Mouse (Mus musculus) limb, embryonic 12.5 days (tissue): Measurements from ENCODE around the gene Ydjc. TPM values are rescaled to one million over a fixed set of nuclear protein-coding genes. Genes with fewer than 3 reads are reported as not detected.

Source experiments
- ATAC-seq: fragments of 200-750 bp; cut with Nextera tagmentation; 2 replicates; pipeline ENCODE4 v1.8.0; 2017; ENCODE audit warnings: low read depth, moderate TSS enrichment; ENCODE audit not compliant: insufficient number of reproducible peaks, insufficient read depth, low FRiP score, low TSS enrichment
- H3K27ac ChIP-seq: fragments of 300-500 bp; sonication (generic); 2 replicates; pipeline ENCODE4 v1.5.1; 2016; ENCODE audit warnings: mild to moderate bottlenecking, moderate library complexity
- H3K27me3 ChIP-seq: fragments of 300-500 bp; sonication (generic); 2 replicates; pipeline ENCODE4 v1.6.1; 2016; ENCODE audit warnings: mild to moderate bottlenecking, moderate library complexity
- H3K36me3 ChIP-seq: fragments of 300-500 bp; sonication (generic); 2 replicates; pipeline ENCODE4 v1.6.1; 2016; ENCODE audit warnings: mild to moderate bottlenecking, moderate library complexity
- H3K4me1 ChIP-seq: fragments of 300-500 bp; sonication (generic); replicated peaks from 2 replicates; pipeline ENCODE4 v1.6.1; 2016
- H3K4me2 ChIP-seq: fragments of 300-500 bp; sonication (generic); 2 replicates; pipeline ENCODE4 v1.6.1; 2016; ENCODE audit warnings: mild to moderate bottlenecking, moderate library complexity
- H3K4me3 ChIP-seq: fragments of 300-500 bp; sonication (generic); replicated peaks from 2 replicates; pipeline ENCODE4 v1.5.1; 2016; ENCODE audit warnings: mild to moderate bottlenecking
- H3K9ac ChIP-seq: fragments of 300-500 bp; sonication (generic); replicated peaks from 2 replicates; pipeline ENCODE4 v1.6.1; 2016; ENCODE audit warnings: mild to moderate bottlenecking, moderate library complexity
- H3K9me3 ChIP-seq: fragments of 300-500 bp; sonication (generic); 2 replicates; pipeline ENCODE4 v1.6.1; 2016; ENCODE audit warnings: mild to moderate bottlenecking, moderate library complexity
- WGBS: fragments of 180-500 bp; shearing (Covaris S2); methylation state at CpG from one replicate; pipeline ENCODE4 v1.1.7; 2016; 5-methylcytosine and 5-hydroxymethylcytosine counted together
- polyA plus RNA-seq: library from polyadenylated mRNA; unstranded; fragments of >200 nt; fragmentation: Nextera tagmentation; extraction: Ambion mirVana; gene quantifications from 2 replicates; pipeline ENCODE4 v1.2.1, GENCODE M21; 2016

Ydjc gene
- 5.1 and 6.2 TPM in 2 replicates for polyA plus RNA-seq

- peaks cover 11% of the 10 kb centered on the region; the same call in 1 of the 2 replicates for H3K4me1 ChIP-seq
- no peak within 1 kb of the TSS for H3K4me2 ChIP-seq
- ATAC-seq: no peak
- 21% methylated on average over 7 of the region's 7 CpGs for WGBS
- peaks cover 17% of the 10 kb centered on the region for H3K27me3 ChIP-seq
- no peaks in the 10 kb centered on the region for H3K9me3 ChIP-seq
- H3K27ac ChIP-seq: no peak within 1 kb of the TSS
- no peak within 1 kb of the TSS for H3K9ac ChIP-seq
- H3K36me3 ChIP-seq: no peaks in the 10 kb centered on the region
- no peak within 1 kb of the TSS for H3K4me3 ChIP-seq
These were observed at the start of gene Ydjc for GRCm38 (mm10) chr16:17144339-17144738. TSS of gene Ydjc (plus strand) at chr16:17144621.

- no peaks in the 10 kb centered on the region for H3K9me3 ChIP-seq
- H3K27me3 ChIP-seq: no peaks in the 10 kb centered on the region
- no peak overlapping the region for H3K27ac ChIP-seq
- no peak overlapping the region for H3K9ac ChIP-seq
- 97% methylated on average over 3 of the region's 3 CpGs for WGBS
- no peak overlapping the region for H3K4me3 ChIP-seq
- peaks cover 100% of the 10 kb centered on the region for H3K36me3 ChIP-seq
- ATAC-seq: no peak
- H3K4me2 ChIP-seq: no peak overlapping the region
- 0 out of 2 replicates have a peak, but pooled peaks cover under 1% of the 10 kb centered on the region for H3K4me1 ChIP-seq
These were observed 47.5 kb upstream of the Ydjc start for GRCm38 (mm10) chr16:17096938-17097337.

- Histone ChIP-seq H3K27ac (0 out of 2 replicates have a peak overlapping the region, but pooled peaks have one; percentile 29), H3K4me1 (peaks cover 16% of the 10 kb centered on the region; the same call in 1 of the 2 replicates), H3K9ac (no peak overlapping the region), H3K27me3 (no peaks in the 10 kb centered on the region), H3K4me3 (no peak overlapping the region), H3K9me3 (no peaks in the 10 kb centered on the region), H3K4me2 (no peak overlapping the region), H3K36me3 (peaks cover 98% of the 10 kb centered on the region)
- ATAC-seq: peak; percentile 60; the same call in 1 of the 2 replicates
- WGBS: 67% methylated on average over 7 of the region's 7 CpGs
These were observed 41.7 kb upstream of the Ydjc start for GRCm38 (mm10) chr16:17102630-17103220.

- Histone ChIP-seq H3K9me3 (no peaks in the 10 kb centered on the region), H3K4me3 (no peak overlapping the region), H3K4me2 (no peak overlapping the region), H3K4me1 (peaks cover 18% of the 10 kb centered on the region; the same call in 1 of the 2 replicates), H3K27me3 (no peaks in the 10 kb centered on the region), H3K9ac (no peak overlapping the region), H3K27ac (no peak overlapping the region), H3K36me3 (peaks cover 89% of the 10 kb centered on the region)
- no peak for ATAC-seq
- 89% methylated on average over 4 of the region's 4 CpGs for WGBS
These were observed 39.8 kb upstream of the Ydjc start for GRCm38 (mm10) chr16:17104600-17104999.

- Histone ChIP-seq H3K4me2 (peak within 1 kb of the TSS; percentile 78), H3K36me3 (peaks cover 57% of the 10 kb centered on the region), H3K4me3 (peak within 1 kb of the TSS; percentile 85), H3K9me3 (no peaks in the 10 kb centered on the region), H3K9ac (peak within 1 kb of the TSS; percentile 73), H3K27me3 (no peaks in the 10 kb centered on the region), H3K4me1 (peaks cover 10% of the 10 kb centered on the region), H3K27ac (peak within 1 kb of the TSS; percentile 53; the same call in 1 of the 2 replicates)
- 10% methylated on average over 38 of the region's 38 CpGs for WGBS
- ATAC-seq: peak; percentile 77
These were observed 33.4 kb upstream of the Ydjc start, which contains the start of gene Ppil2 for GRCm38 (mm10) chr16:17110771-17111743. TSS of gene Ppil2 (minus strand) at chr16:17111257.

GRCm38 (mm10) chr16:17117309-17117799 is 27.1 kb upstream of the Ydjc start:
- 90% methylated on average over 5 of the region's 5 CpGs for WGBS
- H3K27me3 ChIP-seq: no peaks in the 10 kb centered on the region
- no peak for ATAC-seq
- H3K27ac ChIP-seq: no peak overlapping the region
- peaks cover 2% of the 10 kb centered on the region; the same call in 1 of the 2 replicates for H3K4me1 ChIP-seq
- no peaks in the 10 kb centered on the region for H3K9me3 ChIP-seq
- H3K36me3 ChIP-seq: peaks cover 94% of the 10 kb centered on the region
- H3K4me3 ChIP-seq: no peak overlapping the region
- H3K9ac ChIP-seq: no peak overlapping the region
- no peak overlapping the region for H3K4me2 ChIP-seq

- Histone ChIP-seq H3K9ac (no peak overlapping the region), H3K36me3 (peaks cover 66% of the 10 kb centered on the region), H3K4me1 (peaks cover 25% of the 10 kb centered on the region), H3K4me2 (no peak overlapping the region), H3K4me3 (no peak overlapping the region), H3K27me3 (no peaks in the 10 kb centered on the region), H3K9me3 (no peaks in the 10 kb centered on the region), H3K27ac (no peak overlapping the region)
- ATAC-seq: no peak
- WGBS: 75% methylated on average over 14 of the region's 14 CpGs
These were observed 22.9 kb upstream of the Ydjc start for GRCm38 (mm10) chr16:17121569-17121968.

GRCm38 (mm10) chr16:17124119-17124870 is 20.1 kb upstream of the Ydjc start:
- Histone ChIP-seq H3K9ac (peak overlapping the region; percentile 75), H3K27me3 (no peaks in the 10 kb centered on the region), H3K4me3 (peak overlapping the region; percentile 58), H3K9me3 (no peaks in the 10 kb centered on the region), H3K4me1 (peaks cover 25% of the 10 kb centered on the region), H3K4me2 (peak overlapping the region; percentile 90), H3K36me3 (peaks cover 40% of the 10 kb centered on the region), H3K27ac (peak overlapping the region; percentile 83)
- 3% methylated on average over 22 of the region's 22 CpGs for WGBS
- peak; percentile 43; the same call in 1 of the 2 replicates for ATAC-seq

- peak; percentile 94 for ATAC-seq
- Histone ChIP-seq H3K9me3 (no peaks in the 10 kb centered on the region), H3K4me3 (peak within 1 kb of the TSS; percentile 58), H3K9ac (peak within 1 kb of the TSS; percentile 75), H3K36me3 (peaks cover 33% of the 10 kb centered on the region), H3K27me3 (no peaks in the 10 kb centered on the region), H3K4me1 (peaks cover 25% of the 10 kb centered on the region), H3K4me2 (peak within 1 kb of the TSS; percentile 90), H3K27ac (peak within 1 kb of the TSS; percentile 83)
- WGBS: under 1% methylated on average over 25 of the region's 25 CpGs
These were observed 19.4 kb upstream of the Ydjc start, which contains the start of gene 2610318N02Rik for GRCm38 (mm10) chr16:17124871-17125520. TSS of gene 2610318N02Rik (minus strand) at chr16:17125167.

- no peak for ATAC-seq
- Histone ChIP-seq H3K4me3 (no peak overlapping the region), H3K4me1 (peaks cover 34% of the 10 kb centered on the region), H3K36me3 (peaks cover 10% of the 10 kb centered on the region), H3K27me3 (no peaks in the 10 kb centered on the region), H3K27ac (no peak overlapping the region), H3K4me2 (no peak overlapping the region), H3K9me3 (no peaks in the 10 kb centered on the region), H3K9ac (no peak overlapping the region)
- 88% methylated on average over 1 of the region's 1 CpGs for WGBS
These were observed 17.1 kb upstream of the Ydjc start for GRCm38 (mm10) chr16:17127292-17127691.
